Mouse (Mus musculus): ENCODE results near the gene Tdrkh.

Gene Tdrkh

GRCm38 (mm10) chr3:94457055-94457454 is 44.0 kb downstream of the Tdrkh start:
- no peak for DNase-seq (ENCODE audit: extremely low read depth, insufficient read length, low spot score)

- DNase-seq (ENCODE audit: extremely low read depth, insufficient read length, low spot score), result peak; percentile 77
Observed at GRCm38 (mm10) chr3:94459834-94460233, 46.8 kb downstream of the Tdrkh start.

- DNase-seq (ENCODE audit: extremely low read depth, insufficient read length, low spot score), result no peak
Observed at GRCm38 (mm10) chr3:94463926-94464578, 51.0 kb downstream of the Tdrkh start.

- no peak for DNase-seq (ENCODE audit: extremely low read depth, insufficient read length, low spot score)
Observed at GRCm38 (mm10) chr3:94465632-94466430, 52.8 kb downstream of the Tdrkh start.

- no peak for DNase-seq (ENCODE audit: extremely low read depth, insufficient read length, low spot score)
Observed at GRCm38 (mm10) chr3:94468931-94469330, 55.9 kb downstream of the Tdrkh start.

GRCm38 (mm10) chr3:94472447-94473114 is 59.5 kb downstream of the Tdrkh start:
- no peak for DNase-seq (ENCODE audit: extremely low read depth, insufficient read length, low spot score)

- no peak for DNase-seq (ENCODE audit: extremely low read depth, insufficient read length, low spot score)
Observed at GRCm38 (mm10) chr3:94473115-94473505, 60.0 kb downstream of the Tdrkh start.

- DNase-seq (ENCODE audit: extremely low read depth, insufficient read length, low spot score), result no peak
Observed at GRCm38 (mm10) chr3:94473567-94474232, 60.6 kb downstream of the Tdrkh start.

- DNase-seq (ENCODE audit: extremely low read depth, insufficient read length, low spot score), result no peak
Observed at GRCm38 (mm10) chr3:94476301-94477035, 63.4 kb downstream of the Tdrkh start.

GRCm38 (mm10) chr3:94477444-94477843 is 64.4 kb downstream of the Tdrkh start:
- no peak for DNase-seq (ENCODE audit: extremely low read depth, insufficient read length, low spot score)

GRCm38 (mm10) chr3:94477981-94478422 is 64.9 kb downstream of the Tdrkh start, which contains the start of gene Celf3:
Gene Celf3, plus strand, starts transcription at chr3:94478295.
- no peak for DNase-seq (ENCODE audit: extremely low read depth, insufficient read length, low spot score)

GRCm38 (mm10) chr3:94478591-94479169 is 65.6 kb downstream of the Tdrkh start:
- DNase-seq (ENCODE audit: extremely low read depth, insufficient read length, low spot score), result no peak

GRCm38 (mm10) chr3:94479564-94479963 is 66.5 kb downstream of the Tdrkh start:
- DNase-seq (ENCODE audit: extremely low read depth, insufficient read length, low spot score), result no peak

- no peak for DNase-seq (ENCODE audit: extremely low read depth, insufficient read length, low spot score)
Observed at GRCm38 (mm10) chr3:94480291-94480884, 67.3 kb downstream of the Tdrkh start, which contains the start of gene Riiad1. Gene Riiad1, minus strand, starts transcription at chr3:94480341.

GRCm38 (mm10) chr3:94481429-94481828 is 68.4 kb downstream of the Tdrkh start:
- DNase-seq (ENCODE audit: extremely low read depth, insufficient read length, low spot score), result no peak

- no peak for DNase-seq (ENCODE audit: extremely low read depth, insufficient read length, low spot score)
Observed at GRCm38 (mm10) chr3:94482764-94483385, 69.8 kb downstream of the Tdrkh start.

GRCm38 (mm10) chr3:94483790-94484439 is 70.8 kb downstream of the Tdrkh start:
- DNase-seq (ENCODE audit: extremely low read depth, insufficient read length, low spot score), result no peak

Measured in 3134 (cell line).